Mouse (Mus musculus) forebrain, embryonic 13.5 days (tissue): Measurements from ENCODE around the gene Troap. TPM values are rescaled to one million over a fixed set of nuclear protein-coding genes. Genes with fewer than 3 reads are reported as not detected.

Experiments
- ATAC-seq: fragments of 200-750 bp; cut with Nextera tagmentation; 2 replicates; pipeline ENCODE4 v1.8.0; 2017
- H3K27ac ChIP-seq: fragments of 300-500 bp; sonication (generic); 2 replicates; pipeline ENCODE4 v1.5.1; 2015; ENCODE audit warnings: inconsistent platforms, mild to moderate bottlenecking, moderate library complexity
- H3K27me3 ChIP-seq: fragments of 300-500 bp; sonication (generic); 2 replicates; pipeline ENCODE4 v1.6.1; 2015; ENCODE audit warnings: mild to moderate bottlenecking, inconsistent platforms
- H3K36me3 ChIP-seq: fragments of 300-500 bp; sonication (generic); 2 replicates; pipeline ENCODE4 v1.6.1; 2015; ENCODE audit warnings: mild to moderate bottlenecking, inconsistent platforms; ENCODE audit not compliant: poor library complexity, severe bottlenecking
- H3K4me1 ChIP-seq: fragments of 300-500 bp; sonication (generic); 2 replicates; pipeline ENCODE4 v1.6.1; 2015; ENCODE audit warnings: inconsistent platforms
- H3K4me2 ChIP-seq: fragments of 300-500 bp; sonication (generic); 2 replicates; pipeline ENCODE4 v1.6.1; 2015; ENCODE audit warnings: inconsistent platforms, mild to moderate bottlenecking, moderate library complexity
- H3K4me3 ChIP-seq: fragments of 300-500 bp; sonication (generic); 2 replicates; pipeline ENCODE4 v1.5.1; 2015; ENCODE audit warnings: mild to moderate bottlenecking, inconsistent platforms
- H3K9ac ChIP-seq: fragments of 300-500 bp; sonication (generic); 2 replicates; pipeline ENCODE4 v1.6.1; 2015; ENCODE audit warnings: mild to moderate bottlenecking, inconsistent platforms
- H3K9me3 ChIP-seq: fragments of 300-500 bp; sonication (generic); replicated peaks from 2 replicates; pipeline ENCODE4 v1.6.1; 2016; ENCODE audit warnings: inconsistent platforms
- WGBS: fragments of 180-500 bp; shearing (Covaris S2); methylation state at CpG from one replicate; pipeline ENCODE4 v1.1.7; 2015; 5-methylcytosine and 5-hydroxymethylcytosine counted together
- polyA plus RNA-seq: library from polyadenylated mRNA; unstranded; fragments of >200 nt; fragmentation: Nextera tagmentation; extraction: Ambion mirVana; gene quantifications from 2 replicates; pipeline ENCODE4 v1.2.1, GENCODE M21; 2015

The Troap gene
- polyA plus RNA-seq, 1 experiment from 2014 or later: 38.6 TPM

GRCm38 (mm10) chr15:99079804-99080203, 5.4 kb downstream of the Troap start:
- Histone ChIP-seq H3K36me3 (peaks cover 63% of the 10 kb centered on the region), H3K4me3 (no peak overlapping the region), H3K9me3 (no peaks in the 10 kb centered on the region), H3K27ac (no peak overlapping the region), H3K4me1 (peaks cover 26% of the 10 kb centered on the region), H3K4me2 (no peak overlapping the region), H3K27me3 (peaks cover 18% of the 10 kb centered on the region), H3K9ac (no peak overlapping the region)
- no peak for ATAC-seq
- WGBS: 84% methylated on average over 3 of the region's 3 CpGs

GRCm38 (mm10) chr15:99082322-99082721, 7.9 kb downstream of the Troap start:
- H3K4me1 ChIP-seq: peaks cover 4% of the 10 kb centered on the region; the same call in 1 of the 2 replicates
- H3K36me3 ChIP-seq: peaks cover 56% of the 10 kb centered on the region
- 94% methylated on average over 12 of the region's 12 CpGs for WGBS
- H3K9ac ChIP-seq: no peak overlapping the region
- ATAC-seq: no peak
- no peak overlapping the region for H3K27ac ChIP-seq
- peaks cover 43% of the 10 kb centered on the region for H3K27me3 ChIP-seq
- H3K4me3 ChIP-seq: no peak overlapping the region
- H3K4me2 ChIP-seq: no peak overlapping the region
- no peaks in the 10 kb centered on the region for H3K9me3 ChIP-seq

- no peak for ATAC-seq
- Histone ChIP-seq H3K4me3 (no peak overlapping the region), H3K4me2 (no peak overlapping the region), H3K9ac (0 out of 2 replicates have a peak overlapping the region, but pooled peaks have one; percentile 21), H3K4me1 (peaks cover under 1% of the 10 kb centered on the region; the same call in 1 of the 2 replicates), H3K9me3 (no peaks in the 10 kb centered on the region), H3K27ac (no peak overlapping the region), H3K27me3 (peaks cover 49% of the 10 kb centered on the region), H3K36me3 (peaks cover 51% of the 10 kb centered on the region)
- 92% methylated on average over 16 of the region's 16 CpGs for WGBS
Observed at GRCm38 (mm10) chr15:99082840-99083239, 8.5 kb downstream of the Troap start.

GRCm38 (mm10) chr15:99083258-99083657, 8.9 kb downstream of the Troap start:
- ATAC-seq: no peak
- Histone ChIP-seq H3K27ac (no peak overlapping the region), H3K36me3 (peaks cover 47% of the 10 kb centered on the region), H3K9ac (no peak overlapping the region), H3K4me1 (peaks cover 5% of the 10 kb centered on the region), H3K27me3 (peaks cover 53% of the 10 kb centered on the region), H3K9me3 (no peaks in the 10 kb centered on the region), H3K4me3 (no peak overlapping the region), H3K4me2 (no peak overlapping the region)
- 70% methylated on average over 9 of the region's 9 CpGs for WGBS

GRCm38 (mm10) chr15:99083867-99084557, 9.6 kb downstream of the Troap start:
- WGBS: 6% methylated on average over 11 of the region's 11 CpGs
- Histone ChIP-seq H3K9ac (no peak overlapping the region), H3K4me3 (no peak overlapping the region), H3K27me3 (peaks cover 60% of the 10 kb centered on the region), H3K36me3 (peaks cover 40% of the 10 kb centered on the region), H3K4me1 (peaks cover 12% of the 10 kb centered on the region), H3K4me2 (no peak overlapping the region), H3K27ac (no peak overlapping the region), H3K9me3 (no peaks in the 10 kb centered on the region)
- no peak for ATAC-seq

- H3K4me3 ChIP-seq: no peak overlapping the region
- H3K27me3 ChIP-seq: peaks cover 66% of the 10 kb centered on the region
- H3K9me3 ChIP-seq: no peaks in the 10 kb centered on the region
- WGBS: 9% methylated on average over 19 of the region's 19 CpGs
- H3K4me1 ChIP-seq: peaks cover 15% of the 10 kb centered on the region
- peaks cover 37% of the 10 kb centered on the region for H3K36me3 ChIP-seq
- no peak for ATAC-seq
- no peak overlapping the region for H3K27ac ChIP-seq
- H3K4me2 ChIP-seq: no peak overlapping the region
- no peak overlapping the region for H3K9ac ChIP-seq
Observed at GRCm38 (mm10) chr15:99084618-99085017, 10.2 kb downstream of the Troap start.

- Histone ChIP-seq H3K9ac (no peak overlapping the region), H3K9me3 (no peaks in the 10 kb centered on the region), H3K4me2 (no peak overlapping the region), H3K27me3 (peaks cover 80% of the 10 kb centered on the region), H3K27ac (no peak overlapping the region), H3K4me1 (peaks cover 21% of the 10 kb centered on the region), H3K36me3 (peaks cover 28% of the 10 kb centered on the region), H3K4me3 (no peak overlapping the region)
- ATAC-seq: no peak
- WGBS: 79% methylated on average over 4 of the region's 4 CpGs
Observed at GRCm38 (mm10) chr15:99085997-99086396, 11.6 kb downstream of the Troap start.

GRCm38 (mm10) chr15:99087253-99088075, 13.1 kb downstream of the Troap start, which contains the start of gene C1ql4:
Gene C1ql4, minus strand, starts transcription at chr15:99087817.
- Histone ChIP-seq H3K4me1 (peaks cover 27% of the 10 kb centered on the region), H3K27ac (no peak within 1 kb of the TSS), H3K27me3 (peaks cover 93% of the 10 kb centered on the region), H3K4me2 (peak within 1 kb of the TSS; percentile 57), H3K9me3 (no peaks in the 10 kb centered on the region), H3K9ac (peak within 1 kb of the TSS; percentile 48; the same call in 1 of the 2 replicates), H3K36me3 (peaks cover 13% of the 10 kb centered on the region), H3K4me3 (peak within 1 kb of the TSS; percentile 29)
- WGBS: 8% methylated on average over 58 of the region's 60 CpGs
- ATAC-seq: peak; percentile 17; the same call in 1 of the 2 replicates

GRCm38 (mm10) chr15:99088292-99088691, 13.9 kb downstream of the Troap start:
- Histone ChIP-seq H3K36me3 (peaks cover 5% of the 10 kb centered on the region; the same call in 1 of the 2 replicates), H3K4me1 (peaks cover 33% of the 10 kb centered on the region), H3K9ac (peak overlapping the region; percentile 48; the same call in 1 of the 2 replicates), H3K4me3 (peak overlapping the region; percentile 29), H3K9me3 (no peaks in the 10 kb centered on the region), H3K27ac (no peak overlapping the region), H3K27me3 (peaks cover 98% of the 10 kb centered on the region), H3K4me2 (peak overlapping the region; percentile 57)
- ATAC-seq: peak; percentile 63; the same call in 1 of the 2 replicates
- under 1% methylated on average over 26 of the region's 27 CpGs for WGBS

GRCm38 (mm10) chr15:99089069-99089468, 14.7 kb downstream of the Troap start:
- no peak overlapping the region; the same call in 1 of the 2 replicates for H3K9ac ChIP-seq
- WGBS: 15% methylated on average over 14 of the region's 14 CpGs
- H3K36me3 ChIP-seq: no peaks in the 10 kb centered on the region
- peaks cover 91% of the 10 kb centered on the region for H3K27me3 ChIP-seq
- H3K4me2 ChIP-seq: peak overlapping the region; percentile 12; the same call in 1 of the 2 replicates
- no peaks in the 10 kb centered on the region for H3K9me3 ChIP-seq
- no peak overlapping the region for H3K4me3 ChIP-seq
- no peak overlapping the region for H3K27ac ChIP-seq
- ATAC-seq: no peak
- H3K4me1 ChIP-seq: peaks cover 40% of the 10 kb centered on the region

GRCm38 (mm10) chr15:99092870-99093269, 18.5 kb downstream of the Troap start, which contains the start of gene Dnajc22:
Gene Dnajc22, plus strand, starts transcription at chr15:99093170.
- Histone ChIP-seq H3K36me3 (no peaks in the 10 kb centered on the region), H3K4me3 (peak within 1 kb of the TSS; percentile 43), H3K4me1 (peaks cover 71% of the 10 kb centered on the region), H3K27ac (peak within 1 kb of the TSS; percentile 11), H3K9ac (peak within 1 kb of the TSS; percentile 68), H3K4me2 (peak within 1 kb of the TSS; percentile 73), H3K27me3 (peaks cover 88% of the 10 kb centered on the region), H3K9me3 (no peaks in the 10 kb centered on the region)
- 28% methylated on average over 8 of the region's 8 CpGs for WGBS
- ATAC-seq: no peak
